Mouse (Mus musculus) embryonic facial prominence, embryonic 15.5 days (tissue): Measurements from ENCODE around the gene Sfta2. TPM values are rescaled to one million over a fixed set of nuclear protein-coding genes. Genes with fewer than 3 reads are reported as not detected.

Source experiments
- ATAC-seq: fragments of 200-750 bp; cut with Nextera tagmentation; 2 replicates; pipeline ENCODE4 v1.8.0; 2017; ENCODE audit warnings: low read depth, moderate TSS enrichment; ENCODE audit not compliant: insufficient number of reproducible peaks, low FRiP score, low TSS enrichment
- H3K27ac ChIP-seq: fragments of 300-500 bp; sonication (generic); replicated peaks from 2 replicates; pipeline ENCODE4 v1.5.1; 2015; ENCODE audit warnings: mild to moderate bottlenecking, inconsistent platforms
- H3K27me3 ChIP-seq: fragments of 300-500 bp; sonication (generic); 2 replicates; pipeline ENCODE4 v1.6.1; 2015; ENCODE audit warnings: inconsistent platforms
- H3K36me3 ChIP-seq: fragments of 300-500 bp; sonication (generic); 2 replicates; pipeline ENCODE4 v1.6.1; 2015; ENCODE audit warnings: mild to moderate bottlenecking, inconsistent platforms
- H3K4me1 ChIP-seq: fragments of 300-500 bp; sonication (generic); 2 replicates; pipeline ENCODE4 v1.6.1; 2015; ENCODE audit warnings: inconsistent platforms
- H3K4me2 ChIP-seq: fragments of 300-500 bp; sonication (generic); replicated peaks from 2 replicates; pipeline ENCODE4 v1.6.1; 2015; ENCODE audit warnings: mild to moderate bottlenecking, inconsistent platforms
- H3K4me3 ChIP-seq: fragments of 300-500 bp; sonication (generic); replicated peaks from 2 replicates; pipeline ENCODE4 v1.5.1; 2015; ENCODE audit warnings: mild to moderate bottlenecking, inconsistent platforms
- H3K9ac ChIP-seq: fragments of 300-500 bp; sonication (generic); 2 replicates; pipeline ENCODE4 v1.6.1; 2015; ENCODE audit warnings: inconsistent platforms
- H3K9me3 ChIP-seq: fragments of 300-500 bp; sonication (generic); replicated peaks from 2 replicates; pipeline ENCODE4 v1.6.1; 2016; ENCODE audit warnings: inconsistent platforms
- WGBS: fragments of 180-500 bp; shearing (Covaris S2); methylation state at CpG from one replicate; pipeline ENCODE4 v1.1.7; 2015; 5-methylcytosine and 5-hydroxymethylcytosine counted together
- polyA plus RNA-seq: library from polyadenylated mRNA; unstranded; fragments of >200 nt; fragmentation: Nextera tagmentation; extraction: Ambion mirVana; gene quantifications from 2 replicates; pipeline ENCODE4 v1.2.1, GENCODE M21; 2015

Gene Sfta2
- polyA plus RNA-seq = 0.25 and 0.81 TPM in 2 replicates

GRCm38 (mm10) chr17:35601249-35601648 is at the start of gene Sfta2:
Sfta2 (plus strand) TSS chr17:35601549.
- whole genome bisulfite sequencing = 34% methylated on average over 2 of the region's 2 CpGs
- Histone ChIP-seq H3K9me3 (no peaks in the 10 kb centered on the region), H3K27ac (no peak within 1 kb of the TSS), H3K27me3 (no peaks in the 10 kb centered on the region), H3K4me1 (0 out of 2 replicates have a peak, but pooled peaks cover 3% of the 10 kb centered on the region), H3K36me3 (no peaks in the 10 kb centered on the region), H3K9ac (no peak within 1 kb of the TSS), H3K4me2 (no peak within 1 kb of the TSS; the same call in 1 of the 2 replicates), H3K4me3 (no peak within 1 kb of the TSS)
- ATAC-seq = no peak

- Histone ChIP-seq H3K27me3 (no peaks in the 10 kb centered on the region), H3K4me3 (no peak within 1 kb of the TSS), H3K36me3 (no peaks in the 10 kb centered on the region), H3K4me1 (peaks cover 28% of the 10 kb centered on the region), H3K9me3 (no peaks in the 10 kb centered on the region), H3K4me2 (no peak within 1 kb of the TSS), H3K9ac (no peak within 1 kb of the TSS), H3K27ac (0 out of 2 replicates have a peak within 1 kb of the TSS, but pooled peaks have one; percentile 91)
- WGBS = 74% methylated on average over 10 of the region's 10 CpGs
- ATAC-seq = no peak
Measured at GRCm38 (mm10) chr17:35551881-35552414, 49.4 kb upstream of the Sfta2 start, which contains the start of gene Cdsn. Cdsn (plus strand) TSS chr17:35552128.

DNA sequence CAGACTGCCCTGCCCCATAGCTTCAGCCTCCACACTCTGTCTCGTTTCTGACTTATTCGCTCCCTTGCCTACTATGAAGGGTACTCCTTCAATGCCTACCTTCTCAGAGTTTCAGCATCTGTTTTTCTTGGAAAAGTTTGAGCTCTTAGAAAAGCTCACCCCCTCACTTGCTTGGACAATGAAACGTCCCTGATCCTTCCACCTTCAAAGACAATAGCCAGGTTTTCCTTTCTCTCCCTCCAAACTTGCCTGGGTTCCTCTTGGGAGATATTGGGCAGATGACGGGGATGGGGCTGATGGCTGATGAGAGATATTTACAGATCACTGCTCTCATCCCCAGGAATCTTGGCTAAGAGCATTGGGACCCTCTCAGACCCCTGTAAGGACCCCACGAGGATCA is 47.0 kb upstream of the Sfta2 start:
- Histone ChIP-seq H3K9me3 (no peaks in the 10 kb centered on the region), H3K9ac (no peak overlapping the region), H3K36me3 (no peaks in the 10 kb centered on the region), H3K4me3 (no peak overlapping the region), H3K27me3 (no peaks in the 10 kb centered on the region), H3K4me1 (peaks cover 20% of the 10 kb centered on the region), H3K4me2 (no peak overlapping the region), H3K27ac (no peak overlapping the region)
- ATAC-seq = no peak
- WGBS = 86% methylated on average over 5 of the region's 5 CpGs

GRCm38 (mm10) chr17:35554761-35555397 is 46.5 kb upstream of the Sfta2 start:
- Histone ChIP-seq H3K36me3 (no peaks in the 10 kb centered on the region), H3K27me3 (no peaks in the 10 kb centered on the region), H3K27ac (no peak overlapping the region), H3K4me1 (peaks cover 14% of the 10 kb centered on the region), H3K9ac (no peak overlapping the region), H3K4me3 (no peak overlapping the region), H3K9me3 (no peaks in the 10 kb centered on the region), H3K4me2 (no peak overlapping the region)
- ATAC-seq = no peak
- WGBS = 89% methylated on average over 18 of the region's 18 CpGs

DNA sequence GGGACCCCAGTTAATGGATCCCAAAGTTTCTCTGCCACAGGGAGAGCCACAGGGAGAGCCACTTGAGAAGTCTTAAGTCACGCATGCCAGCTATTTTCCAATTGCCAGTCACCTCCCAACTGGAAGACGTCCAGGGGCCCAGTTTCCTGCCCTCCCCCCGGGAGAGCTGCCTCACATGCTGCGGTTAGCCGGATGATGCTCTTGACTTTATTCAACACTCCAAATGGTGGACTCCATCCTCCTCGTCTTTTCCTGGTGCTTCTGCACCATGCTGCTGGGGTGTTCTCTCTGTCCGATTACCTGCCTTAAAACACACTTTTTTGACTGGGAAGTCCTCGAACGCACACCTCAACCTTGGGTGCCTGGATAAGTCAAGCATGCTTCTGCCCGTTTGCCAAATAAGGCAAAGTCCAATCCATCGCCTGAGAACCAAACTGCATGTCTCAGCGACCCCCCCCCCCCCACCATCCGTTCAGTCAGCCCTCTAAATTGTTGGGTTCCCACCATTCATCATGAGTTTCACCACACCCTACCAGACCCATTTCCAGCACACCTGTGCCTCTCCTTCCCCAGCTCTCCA is 45.1 kb upstream of the Sfta2 start:
- no peaks in the 10 kb centered on the region for H3K36me3 ChIP-seq
- H3K9me3 ChIP-seq = no peaks in the 10 kb centered on the region
- H3K4me3 ChIP-seq = no peak overlapping the region
- no peak overlapping the region for H3K4me2 ChIP-seq
- H3K9ac ChIP-seq = no peak overlapping the region
- H3K4me1 ChIP-seq = peaks cover 2% of the 10 kb centered on the region; the same call in 1 of the 2 replicates
- H3K27ac ChIP-seq = no peak overlapping the region; the same call in 1 of the 2 replicates
- no peaks in the 10 kb centered on the region for H3K27me3 ChIP-seq
- WGBS = 81% methylated on average over 13 of the region's 13 CpGs
- ATAC-seq = no peak

DNA sequence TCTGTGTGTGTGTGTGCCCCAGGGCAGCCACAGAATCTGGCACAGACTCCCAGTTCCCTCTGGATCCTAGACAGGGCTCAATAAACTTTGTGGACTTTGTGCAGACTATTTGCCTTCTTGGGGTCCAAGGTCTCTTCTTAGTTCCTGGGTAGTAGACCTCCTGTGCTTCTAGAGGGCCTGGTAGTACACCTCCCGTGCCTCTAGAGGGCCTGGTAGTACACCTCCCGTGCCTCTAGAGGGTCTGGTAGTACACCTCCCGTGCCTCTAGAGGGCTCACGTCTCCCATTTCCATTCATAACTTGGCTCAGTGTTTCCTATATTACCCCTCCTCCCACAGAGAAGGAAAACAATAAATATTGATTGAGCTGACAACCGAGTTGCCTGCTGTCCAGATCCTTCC is 44.5 kb upstream of the Sfta2 start:
- no peak for ATAC-seq
- Histone ChIP-seq H3K27me3 (no peaks in the 10 kb centered on the region), H3K36me3 (no peaks in the 10 kb centered on the region), H3K4me3 (no peak overlapping the region), H3K9ac (no peak overlapping the region), H3K4me2 (no peak overlapping the region), H3K9me3 (no peaks in the 10 kb centered on the region), H3K4me1 (no peaks in the 10 kb centered on the region), H3K27ac (no peak overlapping the region; the same call in 1 of the 2 replicates)
- WGBS = 33% methylated on average over 5 of the region's 5 CpGs

DNA sequence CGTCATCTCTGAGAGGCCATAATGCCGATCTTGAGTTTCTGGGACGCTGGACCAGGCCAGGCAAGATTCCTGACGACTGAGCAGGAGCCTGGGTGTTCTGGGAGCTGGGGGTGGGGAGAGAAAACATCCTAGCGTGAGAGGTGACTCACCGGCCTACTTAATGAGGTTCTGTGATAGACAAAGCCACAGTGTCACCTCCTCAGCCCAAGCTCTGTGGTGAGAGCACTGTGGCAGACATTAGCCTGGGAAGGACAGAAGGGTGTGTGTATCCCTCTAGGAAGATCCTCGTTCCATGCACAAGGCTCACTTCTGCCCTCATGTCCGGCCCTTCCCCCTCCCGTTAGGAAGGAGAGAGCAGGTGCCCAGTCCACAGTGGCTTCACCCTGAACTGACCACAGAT is 44.0 kb upstream of the Sfta2 start:
- Histone ChIP-seq H3K4me3 (no peak overlapping the region), H3K9me3 (no peaks in the 10 kb centered on the region), H3K4me1 (no peaks in the 10 kb centered on the region), H3K4me2 (no peak overlapping the region), H3K27me3 (no peaks in the 10 kb centered on the region), H3K36me3 (no peaks in the 10 kb centered on the region), H3K27ac (no peak overlapping the region; the same call in 1 of the 2 replicates), H3K9ac (no peak overlapping the region)
- WGBS = 73% methylated on average over 9 of the region's 9 CpGs
- no peak for ATAC-seq

DNA sequence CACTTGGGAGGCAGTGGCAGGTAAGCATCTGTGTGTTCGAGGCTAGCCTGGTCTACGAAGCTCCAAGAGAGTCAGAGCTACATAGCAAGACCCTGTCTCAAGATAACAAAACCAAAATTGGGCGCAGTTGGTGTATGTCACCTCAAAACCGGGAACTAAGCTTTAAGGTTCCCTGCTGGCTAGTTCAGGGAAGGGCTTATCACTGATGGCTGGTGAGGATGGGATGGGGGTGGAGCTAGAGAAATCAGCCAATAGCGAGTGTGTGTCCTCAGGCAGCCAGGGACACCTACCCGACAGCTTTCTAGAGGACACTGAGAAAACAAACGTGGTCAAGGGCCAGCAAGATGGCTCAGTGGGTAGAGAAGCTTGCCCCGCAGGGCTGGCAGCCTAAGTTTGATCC is 43.1 kb upstream of the Sfta2 start:
- Histone ChIP-seq H3K27me3 (no peaks in the 10 kb centered on the region), H3K9ac (no peak overlapping the region), H3K4me3 (no peak overlapping the region), H3K4me1 (no peaks in the 10 kb centered on the region), H3K9me3 (no peaks in the 10 kb centered on the region), H3K4me2 (no peak overlapping the region), H3K27ac (no peak overlapping the region), H3K36me3 (no peaks in the 10 kb centered on the region)
- ATAC-seq = no peak
- 63% methylated on average over 8 of the region's 8 CpGs for WGBS

GRCm38 (mm10) chr17:35567150-35567549 is 34.2 kb upstream of the Sfta2 start, which contains the start of gene 2300002M23Rik:
2300002M23Rik (plus strand) TSS chr17:35567450.
- ATAC-seq = no peak
- Histone ChIP-seq H3K9ac (no peak within 1 kb of the TSS), H3K4me2 (no peak within 1 kb of the TSS), H3K27ac (no peak within 1 kb of the TSS), H3K4me1 (peaks cover 11% of the 10 kb centered on the region), H3K27me3 (peaks cover 21% of the 10 kb centered on the region), H3K4me3 (no peak within 1 kb of the TSS), H3K36me3 (no peaks in the 10 kb centered on the region), H3K9me3 (no peaks in the 10 kb centered on the region)
- WGBS = 52% methylated on average over 3 of the region's 3 CpGs

GRCm38 (mm10) chr17:35567767-35568166 is 33.6 kb upstream of the Sfta2 start:
- H3K27me3 ChIP-seq = peaks cover 21% of the 10 kb centered on the region
- H3K4me2 ChIP-seq = no peak overlapping the region
- H3K4me1 ChIP-seq = peaks cover 11% of the 10 kb centered on the region
- no peak overlapping the region for H3K9ac ChIP-seq
- H3K9me3 ChIP-seq = no peaks in the 10 kb centered on the region
- no peak overlapping the region for H3K27ac ChIP-seq
- ATAC-seq = no peak
- no peaks in the 10 kb centered on the region for H3K36me3 ChIP-seq
- WGBS = 21% methylated on average over 9 of the region's 9 CpGs
- H3K4me3 ChIP-seq = no peak overlapping the region

GRCm38 (mm10) chr17:35569091-35569944 is 32.0 kb upstream of the Sfta2 start:
- Histone ChIP-seq H3K36me3 (no peaks in the 10 kb centered on the region), H3K9me3 (no peaks in the 10 kb centered on the region), H3K27me3 (peaks cover 21% of the 10 kb centered on the region), H3K9ac (no peak overlapping the region), H3K27ac (no peak overlapping the region), H3K4me3 (peak overlapping the region; percentile 22), H3K4me1 (peaks cover 11% of the 10 kb centered on the region), H3K4me2 (peak overlapping the region; percentile 47)
- 6% methylated on average over 28 of the region's 28 CpGs for WGBS
- ATAC-seq = peak; percentile 32; the same call in 1 of the 2 replicates
